Mouse (Mus musculus): ENCODE data around the gene Ccdc125. TPM values are rescaled to one million over a fixed set of nuclear protein-coding genes. Genes with fewer than 3 reads are reported as not detected.
"Not testable (repeated sequence)": the region's sequence is repeated elsewhere in the genome, so short reads cannot be mapped to it uniquely, and the experiment has no call there.

Ccdc125 gene
- polyA plus RNA-seq, 1 experiment, result 0.61 TPM

DNA sequence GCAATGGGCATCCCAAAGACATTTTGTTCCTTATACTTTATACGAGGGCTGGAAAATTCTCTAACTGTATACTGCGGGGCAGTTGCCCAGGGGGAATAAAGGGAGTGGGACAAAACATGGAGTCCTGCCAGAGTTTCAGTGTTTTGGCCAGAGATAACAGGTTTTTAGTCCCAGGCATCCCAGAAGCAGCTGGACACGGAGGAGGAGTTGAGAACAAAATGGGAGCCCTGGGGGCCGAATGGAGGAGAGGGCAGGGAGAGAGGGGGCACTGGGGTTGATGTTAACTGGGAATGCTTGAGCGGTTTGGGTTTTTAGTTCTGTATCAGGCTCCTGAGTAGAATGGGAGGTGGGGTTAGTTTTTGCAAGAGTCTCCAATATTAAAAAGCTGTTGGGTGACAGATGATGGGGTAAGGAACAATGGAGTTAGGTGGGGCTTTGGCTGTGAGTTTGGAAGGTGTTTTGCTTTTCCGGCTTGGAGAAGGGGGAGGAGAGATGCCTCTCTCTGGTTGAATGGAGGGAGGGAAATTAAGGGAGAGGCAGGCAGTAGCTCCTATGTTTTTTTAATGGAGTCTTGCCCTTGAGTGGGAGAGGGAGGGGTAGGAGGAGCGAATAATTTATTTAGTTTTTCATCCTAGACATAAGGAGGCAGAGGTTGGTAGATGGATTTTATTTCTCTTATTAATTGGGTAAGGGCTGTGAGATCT, 54.7 kb downstream of the Ccdc125 start:
- no peak for DNase-seq
- Histone ChIP-seq H3K27ac (ENCODE audit: insufficient read depth, low read length) (no peak overlapping the region), H3K27me3 (ENCODE audit: control insufficient read depth, insufficient read depth, low read length) (no peaks in the 10 kb centered on the region), H3K4me3 (replicated peaks; ENCODE audit: insufficient read depth, low read depth, low read length) (no peak overlapping the region), H3K4me1 (ENCODE audit: control insufficient read depth, insufficient read depth, low read length) (no peaks in the 10 kb centered on the region; the same call in 1 of the 2 replicates)
- 20% methylated on average over 7 of the region's 7 CpGs for WGBS
- TF ChIP-seq POLR2A (IDR thresholded peaks at IDR 0.05; ENCODE audit: borderline replicate concordance, insufficient read depth, low read length), result no peak
- no peak for TF ChIP-seq CTCF (IDR thresholded peaks at IDR 0.05; ENCODE audit: borderline replicate concordance, insufficient read depth, low read depth, low read length)

DNA sequence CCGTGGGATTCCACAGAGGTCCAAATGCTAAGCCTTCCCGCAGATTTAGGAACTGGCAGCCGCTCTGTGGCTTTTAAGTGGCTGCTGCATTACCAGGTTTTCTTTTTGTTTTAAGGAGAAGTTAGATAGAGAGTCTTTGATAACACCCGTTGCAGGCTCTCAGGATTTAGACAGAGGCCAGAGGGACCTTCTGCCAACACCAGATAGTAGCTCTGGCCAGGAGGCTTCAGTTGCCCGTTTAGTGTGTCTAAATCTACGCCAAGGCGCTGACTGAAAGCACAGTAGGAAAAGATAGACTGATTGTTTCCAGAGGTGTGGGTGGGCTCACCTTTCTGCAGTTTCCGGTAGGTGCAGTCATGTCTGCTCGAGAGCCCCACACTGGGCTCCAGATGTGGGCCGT, 55.7 kb downstream of the Ccdc125 start:
- peaks cover 3% of the 10 kb centered on the region; the same call in 1 of the 2 replicates for H3K4me1 ChIP-seq (ENCODE audit: control insufficient read depth, insufficient read depth, low read length)
- 55% methylated on average over 10 of the region's 10 CpGs for WGBS
- H3K4me3 ChIP-seq (replicated peaks; ENCODE audit: insufficient read depth, low read depth, low read length), result no peak overlapping the region
- DNase-seq, result no peak
- H3K27ac ChIP-seq (ENCODE audit: insufficient read depth, low read length), result no peak overlapping the region
- H3K27me3 ChIP-seq (ENCODE audit: control insufficient read depth, insufficient read depth, low read length), result no peaks in the 10 kb centered on the region
- TF ChIP-seq POLR2A (IDR thresholded peaks at IDR 0.05; ENCODE audit: borderline replicate concordance, insufficient read depth, low read length) (no peak), CTCF (IDR thresholded peaks at IDR 0.05; ENCODE audit: borderline replicate concordance, insufficient read depth, low read depth, low read length) (no peak)

DNA sequence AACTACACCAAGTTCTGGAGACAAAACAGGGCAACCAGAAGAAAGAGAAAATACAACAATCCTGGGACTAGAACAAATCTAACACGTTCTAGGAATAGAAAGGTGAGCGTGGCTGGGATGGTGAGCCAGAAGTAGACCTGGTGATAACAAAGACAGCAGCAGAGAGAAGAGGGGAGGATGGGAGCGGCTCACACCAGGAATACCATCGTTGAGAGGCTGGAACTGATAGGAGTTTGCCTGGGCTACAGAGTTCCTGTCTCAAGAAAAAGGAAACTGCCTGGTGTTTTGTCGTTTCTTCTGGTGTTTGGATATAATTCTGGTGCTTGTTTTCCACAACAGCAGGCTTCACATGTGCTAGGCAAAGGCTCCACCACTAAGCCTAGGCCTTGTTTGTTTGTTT, 58.6 kb downstream of the Ccdc125 start:
- no peak for DNase-seq
- TF ChIP-seq CTCF (IDR thresholded peaks at IDR 0.05; ENCODE audit: borderline replicate concordance, insufficient read depth, low read depth, low read length), result no peak
- H3K27ac ChIP-seq (ENCODE audit: insufficient read depth, low read length), result no peak overlapping the region
- WGBS, result 91% methylated on average over 5 of the region's 5 CpGs
- peaks cover 3% of the 10 kb centered on the region; the same call in 1 of the 2 replicates for H3K4me1 ChIP-seq (ENCODE audit: control insufficient read depth, insufficient read depth, low read length)
- no peaks in the 10 kb centered on the region for H3K27me3 ChIP-seq (ENCODE audit: control insufficient read depth, insufficient read depth, low read length)
- no peak overlapping the region for H3K4me3 ChIP-seq (replicated peaks; ENCODE audit: insufficient read depth, low read depth, low read length)

DNA sequence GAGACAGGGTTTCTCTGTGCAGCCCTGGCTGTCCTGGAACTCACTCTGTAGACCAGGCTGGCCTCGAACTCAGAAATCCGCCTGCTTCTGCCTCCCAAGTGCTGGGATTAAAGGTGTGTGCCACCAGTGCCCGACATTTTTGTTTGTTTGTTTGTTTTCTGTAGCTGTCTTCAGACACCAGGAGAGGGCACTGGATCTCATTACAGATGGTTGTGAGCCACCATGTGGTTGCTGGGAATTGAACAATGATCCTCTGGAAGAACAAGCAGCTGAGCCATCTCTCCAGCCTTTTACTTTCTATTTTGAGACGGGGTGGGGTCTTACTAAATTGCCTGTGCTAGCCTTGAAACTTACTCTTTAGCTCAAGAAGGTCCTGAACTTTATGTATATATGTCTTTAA, 59.0 kb downstream of the Ccdc125 start:
- not testable (repeated sequence) for H3K27me3 ChIP-seq (ENCODE audit: control insufficient read depth, insufficient read depth, low read length); H3K4me1 ChIP-seq (ENCODE audit: control insufficient read depth, insufficient read depth, low read length); H3K4me3 ChIP-seq (replicated peaks; ENCODE audit: insufficient read depth, low read depth, low read length); DNase-seq; H3K27ac ChIP-seq (ENCODE audit: insufficient read depth, low read length)
- 93% methylated on average over 4 of the region's 4 CpGs for WGBS

DNA sequence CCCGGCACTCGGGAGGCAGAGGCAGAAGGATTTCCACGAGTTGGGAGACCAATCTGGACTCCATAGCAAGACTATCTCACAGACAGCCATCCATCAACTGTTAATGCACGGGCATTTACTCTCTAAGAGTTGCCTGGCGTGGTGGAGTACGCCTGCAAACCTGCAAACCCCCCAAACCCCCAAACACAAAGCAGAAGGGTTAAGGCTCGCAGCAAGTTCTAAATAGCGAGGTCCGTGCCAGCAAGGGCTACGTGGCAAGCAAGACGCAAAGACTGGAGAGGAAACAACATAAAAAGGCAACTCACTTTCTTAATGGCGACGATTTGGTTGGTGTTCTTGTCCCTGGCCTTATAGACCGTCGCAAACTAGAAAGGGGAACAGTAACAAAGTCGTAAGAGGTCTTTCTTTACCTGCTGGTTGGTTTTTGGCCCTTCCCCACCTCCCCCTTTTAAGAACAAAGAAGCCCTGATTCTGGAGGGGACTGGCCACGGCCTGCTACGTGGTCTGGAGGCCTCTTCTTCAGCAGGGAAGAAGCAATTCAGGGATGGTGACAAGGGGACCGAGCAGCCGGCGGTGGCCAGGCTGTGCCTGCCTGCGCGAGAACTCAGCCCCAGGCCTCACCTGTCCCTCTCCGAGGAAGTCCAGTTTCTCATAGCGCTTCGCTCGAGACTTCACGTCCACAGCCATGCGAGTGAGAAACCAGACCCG, 60.8 kb downstream of the Ccdc125 start:
- TF ChIP-seq POLR2A (IDR thresholded peaks at IDR 0.05; ENCODE audit: borderline replicate concordance, insufficient read depth, low read length), result no peak
- H3K27ac ChIP-seq (ENCODE audit: insufficient read depth, low read length), result peak overlapping the region; percentile 1; the same call in 1 of the 2 replicates

DNA sequence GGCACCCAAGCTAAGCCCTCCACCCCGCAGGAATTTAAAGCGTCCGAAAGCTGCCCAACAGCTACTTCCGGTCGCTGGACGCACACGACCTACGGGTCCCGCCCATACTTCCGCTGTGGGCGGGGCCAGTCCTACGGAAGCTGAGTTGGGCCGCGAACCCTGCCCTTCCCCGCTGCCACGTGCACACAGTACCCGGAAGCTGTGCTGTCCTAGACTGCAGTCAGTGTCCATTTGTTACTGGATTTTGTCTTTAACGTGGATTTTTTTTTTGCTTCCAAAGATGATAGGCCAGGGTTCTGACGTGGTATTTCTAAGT, 61.3 kb downstream of the Ccdc125 start, which contains the start of gene Cdk7:
Cdk7 (minus strand) TSS at position 79 of the 316 bp plus-strand sequence.
- under 1% methylated on average over 19 of the region's 19 CpGs for WGBS
- H3K27ac ChIP-seq (ENCODE audit: insufficient read depth, low read length), result peak within 1 kb of the TSS; percentile 1; the same call in 1 of the 2 replicates
- peaks cover 3% of the 10 kb centered on the region; the same call in 1 of the 2 replicates for H3K4me1 ChIP-seq (ENCODE audit: control insufficient read depth, insufficient read depth, low read length)
- peak; percentile 92 for DNase-seq
- peak within 1 kb of the TSS; percentile 84 for H3K4me3 ChIP-seq (replicated peaks; ENCODE audit: insufficient read depth, low read depth, low read length)
- TF ChIP-seq CTCF (IDR thresholded peaks at IDR 0.05; ENCODE audit: borderline replicate concordance, insufficient read depth, low read depth, low read length) (no peak), POLR2A (IDR thresholded peaks at IDR 0.05; ENCODE audit: borderline replicate concordance, insufficient read depth, low read length) (peak; percentile 41; the same call in 1 of the 2 replicates)
- no peaks in the 10 kb centered on the region for H3K27me3 ChIP-seq (ENCODE audit: control insufficient read depth, insufficient read depth, low read length)

More for the DNA sequence above, 60.8 kb downstream of the Ccdc125 start:
- peak in 1 of 2 experiments; percentile 15 for DNase-seq
- Histone ChIP-seq H3K4me1 (ENCODE audit: control insufficient read depth, insufficient read depth, low read length) (peaks cover 3% of the 10 kb centered on the region; the same call in 1 of the 2 replicates), H3K4me3 (replicated peaks; ENCODE audit: insufficient read depth, low read depth, low read length) (peak overlapping the region; percentile 84), H3K27me3 (ENCODE audit: control insufficient read depth, insufficient read depth, low read length) (no peaks in the 10 kb centered on the region)
- WGBS, result under 1% methylated on average over 30 of the region's 30 CpGs

DNA sequence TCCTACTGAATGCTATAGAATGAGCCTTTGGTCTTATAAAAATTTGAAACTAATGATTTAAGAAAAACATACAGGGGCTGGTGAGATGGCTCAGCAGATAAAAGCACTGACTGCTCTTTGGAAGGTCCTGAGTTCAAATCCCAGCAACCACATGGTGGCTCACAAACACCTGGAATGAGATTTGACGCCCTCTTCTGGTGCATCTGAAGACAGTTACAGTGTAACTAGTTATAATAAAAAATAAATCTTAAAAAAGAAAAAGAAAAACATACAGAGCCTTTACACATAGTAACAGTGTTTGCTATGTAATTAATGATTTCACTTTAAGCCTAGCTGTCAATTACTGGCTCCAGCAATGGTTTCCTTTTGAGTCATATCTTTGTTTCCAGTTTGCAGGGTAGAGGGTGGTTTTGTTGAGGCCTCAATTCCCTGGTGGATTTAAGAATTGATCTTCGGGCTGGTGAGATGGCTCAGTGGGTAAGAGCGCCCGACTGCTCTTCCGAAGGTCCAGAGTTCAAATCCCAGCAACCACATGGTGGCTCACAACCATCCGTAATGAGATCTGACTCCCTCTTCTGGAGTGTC, 62.0 kb downstream of the Ccdc125 start:
- not testable (repeated sequence) for DNase-seq; H3K4me1 ChIP-seq (ENCODE audit: control insufficient read depth, insufficient read depth, low read length); H3K4me3 ChIP-seq (replicated peaks; ENCODE audit: insufficient read depth, low read depth, low read length); H3K27ac ChIP-seq (ENCODE audit: insufficient read depth, low read length); H3K27me3 ChIP-seq (ENCODE audit: control insufficient read depth, insufficient read depth, low read length)
- WGBS, result 91% methylated on average over 6 of the region's 6 CpGs

DNA sequence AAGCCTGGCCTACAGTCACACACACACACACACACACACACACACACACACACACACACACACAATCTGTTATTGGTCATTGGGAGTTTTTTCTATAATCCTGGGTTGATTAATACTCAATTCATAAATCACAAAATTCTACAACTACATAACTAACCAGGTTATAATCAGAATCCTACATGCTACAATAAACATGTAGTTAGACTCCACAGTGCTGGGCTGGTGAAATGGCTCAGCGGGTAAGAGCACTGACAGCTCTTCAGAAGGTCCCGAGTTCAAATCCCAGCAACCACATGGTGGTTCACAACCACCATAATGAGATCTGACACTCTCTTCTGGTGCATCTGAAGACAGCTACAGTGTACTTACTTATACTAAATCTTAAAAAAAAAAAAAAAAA, 63.2 kb downstream of the Ccdc125 start:
- Histone ChIP-seq H3K27ac (ENCODE audit: insufficient read depth, low read length) (no peak overlapping the region), H3K27me3 (ENCODE audit: control insufficient read depth, insufficient read depth, low read length) (no peaks in the 10 kb centered on the region), H3K4me3 (replicated peaks; ENCODE audit: insufficient read depth, low read depth, low read length) (no peak overlapping the region), H3K4me1 (ENCODE audit: control insufficient read depth, insufficient read depth, low read length) (peaks cover 3% of the 10 kb centered on the region; the same call in 1 of the 2 replicates)
- DNase-seq, result no peak
- TF ChIP-seq POLR2A (IDR thresholded peaks at IDR 0.05; ENCODE audit: borderline replicate concordance, insufficient read depth, low read length) (no peak), CTCF (IDR thresholded peaks at IDR 0.05; ENCODE audit: borderline replicate concordance, insufficient read depth, low read depth, low read length) (no peak)
- 97% methylated on average over 2 of the region's 2 CpGs for WGBS
